Mouse (Mus musculus): ENCODE results near the gene Gm6676.
"Not testable (repeated sequence)": the region's sequence is repeated elsewhere in the genome, so short reads cannot be mapped to it uniquely, and the experiment has no call there.

Gene Gm6676

GRCm38 (mm10) chr14:7125312-7125711 is at the start of gene Gm6676:
Gene Gm6676 (minus strand): TSS chr14:7125412.
- DNase-seq = not testable (repeated sequence)

GRCm38 (mm10) chr14:7174483-7174971 is 49.3 kb upstream of the Gm6676 start, which contains the start of gene Gm3512:
Gene Gm3512 (minus strand): TSS chr14:7174533.
- not testable (repeated sequence) for DNase-seq

- not testable (repeated sequence) for DNase-seq
These were observed 19.9 kb downstream of the Gm6676 start for GRCm38 (mm10) chr14:7105124-7105802.

GRCm38 (mm10) chr14:7100521-7100920 is 24.7 kb downstream of the Gm6676 start, which contains the start of gene Gm3696:
Gene Gm3696 (minus strand): TSS chr14:7100621.
- DNase-seq = not testable (repeated sequence)
